Mouse (Mus musculus): ENCODE data around the gene Prdx5. TPM values are rescaled to one million over a fixed set of nuclear protein-coding genes. Genes with fewer than 3 reads are reported as not detected.

Gene Prdx5
- 550 and 643 TPM in 2 replicates for polyA plus RNA-seq (2015; fragmentation: Nextera tagmentation; extraction: Ambion mirVana)

GRCm38 (mm10) chr19:6909507-6910289 lies at the start of gene Prdx5, which contains the start of gene Trmt112:
Gene Prdx5, minus strand, starts transcription at chr19:6910106.
Gene Trmt112, plus strand, starts transcription at chr19:6909698.

GRCm38 (mm10) chr19:6942249-6942691 lies 32.4 kb upstream of the Prdx5 start, which contains the start of gene Gpr137:
Gene Gpr137, minus strand, starts transcription at chr19:6942480.

GRCm38 (mm10) chr19:6941372-6942248 lies 31.7 kb upstream of the Prdx5 start, which contains the start of gene Bad:
Gene Bad, plus strand, starts transcription at chr19:6941861.

GRCm38 (mm10) chr19:6934195-6934977 lies 24.5 kb upstream of the Prdx5 start, which contains the start of gene Kcnk4:
Gene Kcnk4, minus strand, starts transcription at chr19:6934515.

GRCm38 (mm10) chr19:6925307-6925573 lies 15.3 kb upstream of the Prdx5 start, which contains the start of gene Catsperz:
Gene Catsperz, minus strand, starts transcription at chr19:6925380.

GRCm38 (mm10) chr19:6921647-6922567 lies 12.0 kb upstream of the Prdx5 start, which contains the start of gene Esrra:
Gene Esrra, minus strand, starts transcription at chr19:6921813.

GRCm38 (mm10) chr19:6858031-6858430 lies 51.9 kb downstream of the Prdx5 start, which contains the start of gene Ccdc88b:
Gene Ccdc88b, minus strand, starts transcription at chr19:6858211.

Small RNA genes within 50 kb of the gene (microRNA-seq; reads per million reads assigned to microRNA genes)
- gene Mir6990 = 2.2 reads per million

Other genes starting within 250 kb of the Prdx5 start
- 40.3 and 43.7 TPM in 2 replicates for gene Rps6ka4, start 69.5 kb downstream of the Prdx5 start, polyA plus RNA-seq (2015; fragmentation: Nextera tagmentation; extraction: Ambion mirVana)
- gene Ccdc88b, start 51.9 kb downstream of the Prdx5 start, polyA plus RNA-seq (2015; fragmentation: Nextera tagmentation; extraction: Ambion mirVana) = 0.83 and 1.3 TPM in 2 replicates
- 77.8 and 79.0 TPM in 2 replicates for gene Trmt112, start 408 bp downstream of the Prdx5 start, polyA plus RNA-seq (2015; fragmentation: Nextera tagmentation; extraction: Ambion mirVana)
- 14.4 and 16.9 TPM in 2 replicates for gene Esrra, start 11.7 kb upstream of the Prdx5 start, polyA plus RNA-seq (2015; fragmentation: Nextera tagmentation; extraction: Ambion mirVana)
- gene Catsperz, start 15.3 kb upstream of the Prdx5 start, polyA plus RNA-seq (2015; fragmentation: Nextera tagmentation; extraction: Ambion mirVana) = 2.5 and 3.3 TPM in 2 replicates
- gene Kcnk4, start 24.4 kb upstream of the Prdx5 start, polyA plus RNA-seq (2015; fragmentation: Nextera tagmentation; extraction: Ambion mirVana) = 0.44 and 0.81 TPM in 2 replicates
- gene Bad, start 31.8 kb upstream of the Prdx5 start, polyA plus RNA-seq (2015; fragmentation: Nextera tagmentation; extraction: Ambion mirVana) = 67.7 and 73.8 TPM in 2 replicates
- 23.7 and 24.3 TPM in 2 replicates for gene Gpr137, start 32.4 kb upstream of the Prdx5 start, polyA plus RNA-seq (2015; fragmentation: Nextera tagmentation; extraction: Ambion mirVana)
- gene Ppp1r14b, start 64.9 kb upstream of the Prdx5 start, polyA plus RNA-seq (2015; fragmentation: Nextera tagmentation; extraction: Ambion mirVana) = 81.0 and 92.9 TPM in 2 replicates
- gene Plcb3, start 66.4 kb upstream of the Prdx5 start, polyA plus RNA-seq (2015; fragmentation: Nextera tagmentation; extraction: Ambion mirVana) = 31.8 TPM in 2 replicates
- 74.7 and 85.4 TPM in 2 replicates for gene Fkbp2, start 70.4 kb upstream of the Prdx5 start, polyA plus RNA-seq (2015; fragmentation: Nextera tagmentation; extraction: Ambion mirVana)
- 34.4 and 38.7 TPM in 2 replicates for gene Vegfb, start 77.5 kb upstream of the Prdx5 start, polyA plus RNA-seq (2015; fragmentation: Nextera tagmentation; extraction: Ambion mirVana)
- 26.6 and 32.5 TPM in 2 replicates for gene Dnajc4, start 82.5 kb upstream of the Prdx5 start, polyA plus RNA-seq (2015; fragmentation: Nextera tagmentation; extraction: Ambion mirVana)
- 17.2 and 19.9 TPM in 2 replicates for gene Nudt22, start 86.0 kb upstream of the Prdx5 start, polyA plus RNA-seq (2015; fragmentation: Nextera tagmentation; extraction: Ambion mirVana)
- gene Trpt1, start 86.0 kb upstream of the Prdx5 start, polyA plus RNA-seq (2015; fragmentation: Nextera tagmentation; extraction: Ambion mirVana) = 10.9 and 11.3 TPM in 2 replicates
- gene Fermt3, start 109.4 kb upstream of the Prdx5 start, polyA plus RNA-seq (2015; fragmentation: Nextera tagmentation; extraction: Ambion mirVana) = 7.1 and 19.9 TPM in 2 replicates
- gene Stip1, start 129.9 kb upstream of the Prdx5 start, polyA plus RNA-seq (2015; fragmentation: Nextera tagmentation; extraction: Ambion mirVana) = 79.0 and 85.8 TPM in 2 replicates
- gene Macrod1, start 146.7 kb upstream of the Prdx5 start, polyA plus RNA-seq (2015; fragmentation: Nextera tagmentation; extraction: Ambion mirVana) = 5.4 and 6.9 TPM in 2 replicates
- gene Flrt1, start 195.6 kb upstream of the Prdx5 start, polyA plus RNA-seq (2015; fragmentation: Nextera tagmentation; extraction: Ambion mirVana) = 0.68 and 0.73 TPM in 2 replicates